Comparison of ENCODE assay signal across 8 mouse cellular contexts in genomic region chr16:42907283-42907701, GRCm38 (mm10). TPM values are rescaled to one million over a fixed set of nuclear protein-coding genes. Genes with fewer than 3 reads are reported as not detected.
DNase-seq lines count a peak whose midpoint lies in the region; ATAC-seq and TF ChIP-seq lines count a peak whose summit lies in the region.

No protein-coding gene starts in this region.

- no peak overlapping the region; the same call in 1 of the 2 replicates for H3K4me3 ChIP-seq in G1E (ENCODE audit: low read depth, low read length)
- H3K4me3 ChIP-seq in embryonic facial prominence, embryonic 13.5 days, result peak overlapping the region; percentile 30
- H3K4me3 ChIP-seq in limb, embryonic 12.5 days (replicated peaks), result peak overlapping the region; percentile 19
- H3K4me3 ChIP-seq in midbrain, embryonic 14.5 days (replicated peaks; ENCODE audit: low read depth, low read length), result peak overlapping the region; percentile 2; the same call in 1 of the 2 replicates

- H3K9me3 ChIP-seq in G1E (replicated peaks), result no peaks in the 10 kb centered on the region
- H3K9me3 ChIP-seq in embryonic facial prominence, embryonic 13.5 days, result no peaks in the 10 kb centered on the region
- H3K9me3 ChIP-seq in limb, embryonic 12.5 days, result no peaks in the 10 kb centered on the region
- no peaks in the 10 kb centered on the region for H3K9me3 ChIP-seq in midbrain, embryonic 14.5 days (ENCODE audit: control insufficient read depth, low read length)

- peak; percentile 71 for ATAC-seq in G1E (ENCODE audit: extremely low read depth, insufficient number of reproducible peaks, low FRiP score, poor library complexity, severe bottlenecking)
- no peak for ATAC-seq in embryonic facial prominence, embryonic 13.5 days (ENCODE audit: insufficient number of reproducible peaks, insufficient read depth, low FRiP score, low TSS enrichment, low read depth)
- peak; percentile 73 to 78 for ATAC-seq in hematopoietic stem cell, adult 5-6 weeks (replicated peaks in 1 of 2; ENCODE audit: insufficient read depth in 1 of 2, low FRiP score in 2 of 2, low TSS enrichment in 1 of 2, low read depth in 1 of 2, poor library complexity in 2 of 2, severe bottlenecking in 2 of 2)
- no peak; the same call in 1 of the 2 replicates for ATAC-seq in limb, embryonic 12.5 days (ENCODE audit: insufficient number of reproducible peaks, insufficient read depth, low FRiP score, low TSS enrichment, low read depth)
- ATAC-seq in midbrain, embryonic 14.5 days (ENCODE audit: low FRiP score, low TSS enrichment), result peak; percentile 40; the same call in 1 of the 2 replicates

- no peaks in the 10 kb centered on the region for H3K27me3 ChIP-seq in G1E (ENCODE audit: insufficient read depth, low read length)
- no peaks in the 10 kb centered on the region for H3K27me3 ChIP-seq in embryonic facial prominence, embryonic 13.5 days
- H3K27me3 ChIP-seq in limb, embryonic 12.5 days, result no peaks in the 10 kb centered on the region
- H3K27me3 ChIP-seq in midbrain, embryonic 14.5 days (ENCODE audit: control insufficient read depth, insufficient read depth, low read length), result no peaks in the 10 kb centered on the region

- H3K27ac ChIP-seq in embryonic facial prominence, embryonic 13.5 days, result peak overlapping the region; percentile 69
- H3K27ac ChIP-seq in limb, embryonic 12.5 days, result peak overlapping the region; percentile 72
- 0 out of 2 replicates have a peak overlapping the region, but pooled peaks have one; percentile 16 for H3K27ac ChIP-seq in midbrain, embryonic 14.5 days (replicated peaks; ENCODE audit: low read depth, low read length)

- no peaks in the 10 kb centered on the region for H3K36me3 ChIP-seq in G1E (replicated peaks)
- no peaks in the 10 kb centered on the region for H3K36me3 ChIP-seq in embryonic facial prominence, embryonic 13.5 days
- H3K36me3 ChIP-seq in limb, embryonic 12.5 days, result no peaks in the 10 kb centered on the region
- no peaks in the 10 kb centered on the region for H3K36me3 ChIP-seq in midbrain, embryonic 14.5 days (ENCODE audit: control insufficient read depth, insufficient read depth, low read length)

- peak; percentile 66 for DNase-seq in 3134 (ENCODE audit: extremely low read depth, insufficient read length, low spot score)
- DNase-seq in G1E (ENCODE audit: low spot score), result no peak
- DNase-seq in midbrain, embryonic 14.5 days, result peak; percentile 31
- DNase-seq in thymus, postnatal 36 days, result peak; percentile 35 to 38
- DNase-seq in urinary bladder, adult 2 months (ENCODE audit: low spot score), result no peak

- no peak for TF ChIP-seq CTCF in G1E (IDR thresholded peaks at IDR 0.05; ENCODE audit: low read depth, low read length)

- H3K4me1 ChIP-seq in G1E (ENCODE audit: insufficient read depth, low read depth, low read length), result peaks cover 10% of the 10 kb centered on the region
- H3K4me1 ChIP-seq in embryonic facial prominence, embryonic 13.5 days, result peaks cover 12% of the 10 kb centered on the region; the same call in 1 of the 2 replicates
- H3K4me1 ChIP-seq in limb, embryonic 12.5 days (replicated peaks), result peaks cover 14% of the 10 kb centered on the region
- H3K4me1 ChIP-seq in midbrain, embryonic 14.5 days (ENCODE audit: control insufficient read depth, insufficient read depth, low read length), result peaks cover 3% of the 10 kb centered on the region; the same call in 1 of the 2 replicates

- H3K9ac ChIP-seq in embryonic facial prominence, embryonic 13.5 days, result peak overlapping the region; percentile 62
- peak overlapping the region; percentile 46 for H3K9ac ChIP-seq in limb, embryonic 12.5 days (replicated peaks)
- H3K9ac ChIP-seq in midbrain, embryonic 14.5 days (replicated peaks; ENCODE audit: low read length), result no peak overlapping the region; the same call in 1 of the 2 replicates

- H3K4me2 ChIP-seq in embryonic facial prominence, embryonic 13.5 days, result peak overlapping the region; percentile 47
- H3K4me2 ChIP-seq in limb, embryonic 12.5 days, result peak overlapping the region; percentile 42
- peak overlapping the region; percentile 42 for H3K4me2 ChIP-seq in midbrain, embryonic 14.5 days (ENCODE audit: low read length)

- WGBS in embryonic facial prominence, embryonic 13.5 days, result 23% methylated on average over 4 of the region's 4 CpGs
- WGBS in limb, embryonic 12.5 days, result 32% methylated on average over 4 of the region's 4 CpGs
- 29% methylated on average over 4 of the region's 4 CpGs for WGBS in midbrain, embryonic 14.5 days

RNA-seq across cellular contexts. Expression of gene Zbtb20, which starts 31.6 kb away (rescaled TPM):
- 15.8 and 18.1 TPM in 2 replicates for total RNA-seq in G1E (2014; fragmentation: Nextera tagmentation)
- 4.9 and 6.6 TPM in 2 replicates for total RNA-seq in G1E (2017)
- 1.5 and 1.8 TPM in 2 replicates for polyA plus RNA-seq in G1E (2012)
- polyA plus RNA-seq in embryonic facial prominence, embryonic 13.5 days (2015; fragmentation: Nextera tagmentation; extraction: Ambion mirVana), result 20.2 and 20.7 TPM in 2 replicates
- 34.1 and 45.7 TPM in 2 replicates for total RNA-seq in hematopoietic stem cell, adult 5-6 weeks (2017)
- polyA plus RNA-seq in limb, embryonic 12.5 days (2016; fragmentation: Nextera tagmentation; extraction: Ambion mirVana), result 14.2 and 18.8 TPM in 2 replicates
- 63.2 and 80.6 TPM in 2 replicates for polyA plus RNA-seq in midbrain, embryonic 14.5 days (2014; fragmentation: Nextera tagmentation; extraction: Ambion mirVana)
- polyA plus RNA-seq in urinary bladder, adult 2 months (2012; rRNA removed), result 12.5 and 30.9 TPM in 2 replicates

Comparison
In these comparisons a context has a peak if more than half of its experiments do, and no peak if none do; other contexts are left out.
1. DNase-seq: peak in 3134 (single experiment), midbrain, embryonic 14.5 days (single experiment) and thymus, postnatal 36 days (2 of 2); none in G1E (single experiment) and urinary bladder, adult 2 months (single experiment).
2. ATAC-seq: peak in G1E (single experiment), hematopoietic stem cell, adult 5-6 weeks (2 of 2) and midbrain, embryonic 14.5 days (single experiment); none in embryonic facial prominence, embryonic 13.5 days (single experiment) and limb, embryonic 12.5 days (single experiment).
3. H3K27ac ChIP-seq: peak in every context shown above with its lines; median percentile 72 in limb, embryonic 12.5 days; 69 in embryonic facial prominence, embryonic 13.5 days; 16 in midbrain, embryonic 14.5 days.
4. Peak in every context shown above with its lines, with median percentiles within 50 percentile points of each other: H3K4me2 ChIP-seq.